In the genomic region with DNA sequence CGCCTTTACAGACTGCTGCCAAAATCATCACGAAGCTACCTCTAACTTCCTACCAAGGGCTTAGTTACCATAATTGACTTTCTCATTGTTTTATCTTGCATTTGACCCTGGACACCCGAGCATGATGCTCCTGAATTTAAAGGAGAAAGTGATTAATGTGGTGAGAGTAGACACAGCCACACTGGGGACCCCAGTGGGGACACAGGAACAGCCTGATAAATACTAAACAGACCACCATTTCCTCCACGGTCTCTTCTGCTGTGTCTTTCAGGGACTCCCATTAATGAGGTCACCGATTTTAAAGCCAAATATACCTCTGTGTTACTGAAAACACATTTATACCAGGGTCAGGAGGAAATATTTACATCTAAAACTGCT, we compare ENCODE assay signal across 17 mouse cellular contexts.
A peak's percentile ranks its signal among the peaks of the same experiment; 100 is the strongest.
DNase-seq lines count a peak whose midpoint lies in the region; ATAC-seq and TF ChIP-seq lines count a peak whose summit lies in the region.
"Had no signal": no experiment of that assay in that cellular context is flagged by ENCODE, and none has a peak within 500 bp of the region (broad histone marks: within the 10 kb centered on the region; RNA-seq: fewer than 3 reads in every experiment).

No protein-coding gene starts in this region.

- H3K4me2 ChIP-seq in embryonic facial prominence, embryonic 14.5 days (ENCODE audit: low read depth, low read length) = peak overlapping the region; percentile 43
- H3K4me2 ChIP-seq in hindbrain, embryonic 16.5 days (ENCODE audit: low read length) = peak overlapping the region; percentile 27
- no peak overlapping the region for H3K4me2 ChIP-seq in midbrain, embryonic 16.5 days (ENCODE audit: low read length)
- H3K4me2 ChIP-seq: liver, embryonic 13.5 days; lung, embryonic 15.5 days had no signal

- H3K9ac ChIP-seq in embryonic facial prominence, embryonic 14.5 days (ENCODE audit: low read depth, low read length) = no peak overlapping the region
- no peak overlapping the region for H3K9ac ChIP-seq in hindbrain, embryonic 16.5 days (ENCODE audit: low read depth, low read length)
- H3K9ac ChIP-seq in midbrain, embryonic 16.5 days (ENCODE audit: low read depth, low read length) = no peak overlapping the region
- H3K9ac ChIP-seq: forebrain, embryonic 13.5 days; liver, embryonic 13.5 days; lung, embryonic 15.5 days had no signal

- DNase-seq in heart, adult 11 months = peak; percentile 39
- DNase-seq in heart, postnatal 10 days = no peak
- no peak for DNase-seq in embryonic facial prominence, embryonic 14.5 days (ENCODE audit: low spot score)
- DNase-seq in kidney, postnatal 14 days = no peak
- no peak for DNase-seq in thymus, adult 2 months
- no peak for DNase-seq in layer of hippocampus, adult 9-10 months (ENCODE audit: low spot score)
- DNase-seq: adrenal gland, postnatal 10 days; cerebellum, adult 2 months; left cerebral cortex, postnatal 4 days; liver, embryonic 13.5 days; right cerebral cortex, adult 18-20 months had no signal

- WGBS in embryonic facial prominence, embryonic 14.5 days = 21% methylated on average over 5 of the region's 5 CpGs
- 33% methylated on average over 5 of the region's 5 CpGs for WGBS in hindbrain, embryonic 16.5 days
- 30% methylated on average over 5 of the region's 5 CpGs for WGBS in midbrain, embryonic 16.5 days
- WGBS in thymus, adult 2 months = 73% methylated on average over 5 of the region's 5 CpGs

- H3K4me3 ChIP-seq in embryonic facial prominence, embryonic 14.5 days (ENCODE audit: low read depth, low read length) = no peak overlapping the region
- no peak overlapping the region for H3K4me3 ChIP-seq in hindbrain, embryonic 16.5 days (ENCODE audit: low read length)
- H3K4me3 ChIP-seq in midbrain, embryonic 16.5 days (ENCODE audit: low read depth, low read length) = no peak overlapping the region
- no peak overlapping the region for H3K4me3 ChIP-seq in thymus, adult 2 months (ENCODE audit: control insufficient read depth, insufficient read depth, low read length)
- H3K4me3 ChIP-seq: forebrain, embryonic 13.5 days; liver, embryonic 13.5 days; lung, embryonic 15.5 days had no signal

- H3K27me3 ChIP-seq in embryonic facial prominence, embryonic 14.5 days (replicated peaks; ENCODE audit: control insufficient read depth, insufficient read depth, low read length) = no peaks in the 10 kb centered on the region
- no peaks in the 10 kb centered on the region for H3K27me3 ChIP-seq in hindbrain, embryonic 16.5 days (replicated peaks; ENCODE audit: control insufficient read depth, insufficient read depth, low read length)
- no peaks in the 10 kb centered on the region for H3K27me3 ChIP-seq in midbrain, embryonic 16.5 days (ENCODE audit: control insufficient read depth, insufficient read depth, low read depth, low read length)
- H3K27me3 ChIP-seq in thymus, adult 2 months (ENCODE audit: control insufficient read depth, insufficient read depth, low read length) = no peaks in the 10 kb centered on the region
- H3K27me3 ChIP-seq: CH12.LX; forebrain, embryonic 13.5 days; liver, embryonic 13.5 days; lung, embryonic 15.5 days had no signal

- no peaks in the 10 kb centered on the region for H3K9me3 ChIP-seq in embryonic facial prominence, embryonic 14.5 days (ENCODE audit: control insufficient read depth, low read length)
- no peaks in the 10 kb centered on the region for H3K9me3 ChIP-seq in hindbrain, embryonic 16.5 days (ENCODE audit: control insufficient read depth, low read length)
- H3K9me3 ChIP-seq in midbrain, embryonic 16.5 days (replicated peaks; ENCODE audit: control insufficient read depth, low read length, poor library complexity, severe bottlenecking) = no peaks in the 10 kb centered on the region
- H3K9me3 ChIP-seq: forebrain, embryonic 13.5 days; liver, embryonic 13.5 days; lung, embryonic 15.5 days had no signal

- intact Hi-C loops in heart, postnatal 10 days (cut with DNase I) = no loop called here

- no peaks in the 10 kb centered on the region for H3K36me3 ChIP-seq in embryonic facial prominence, embryonic 14.5 days (ENCODE audit: control insufficient read depth, insufficient read depth, low read length)
- H3K36me3 ChIP-seq in hindbrain, embryonic 16.5 days (ENCODE audit: control insufficient read depth, insufficient read depth, low read length) = no peaks in the 10 kb centered on the region
- no peaks in the 10 kb centered on the region for H3K36me3 ChIP-seq in midbrain, embryonic 16.5 days (ENCODE audit: control insufficient read depth, insufficient read depth, low read length)
- H3K36me3 ChIP-seq in thymus, adult 2 months (ENCODE audit: control insufficient read depth, insufficient read depth, low read length) = no peaks in the 10 kb centered on the region
- H3K36me3 ChIP-seq: liver, embryonic 13.5 days; lung, embryonic 15.5 days had no signal

- peaks cover 10% of the 10 kb centered on the region for H3K4me1 ChIP-seq in embryonic facial prominence, embryonic 14.5 days (ENCODE audit: control insufficient read depth, insufficient read depth, low read length)
- H3K4me1 ChIP-seq in hindbrain, embryonic 16.5 days (ENCODE audit: control insufficient read depth, insufficient read depth, low read depth, low read length) = peaks cover 9% of the 10 kb centered on the region
- H3K4me1 ChIP-seq in midbrain, embryonic 16.5 days (ENCODE audit: control insufficient read depth, insufficient read depth, low read length) = peaks cover 13% of the 10 kb centered on the region
- H3K4me1 ChIP-seq in thymus, adult 2 months (replicated peaks; ENCODE audit: control insufficient read depth, insufficient read depth, low read length) = peaks cover 18% of the 10 kb centered on the region
- H3K4me1 ChIP-seq: liver, embryonic 13.5 days; lung, embryonic 15.5 days had no signal

- no peak for TF ChIP-seq POLR2A in thymus, adult 2 months (IDR thresholded peaks at IDR 0.05; ENCODE audit: control insufficient read depth, extremely low read depth, insufficient read depth, low read length, poor library complexity)

- peak; percentile 30; the same call in 1 of the 2 replicates for ATAC-seq in embryonic facial prominence, embryonic 14.5 days (ENCODE audit: low read depth)
- ATAC-seq in hindbrain, embryonic 16.5 days = peak; percentile 55; the same call in 1 of the 2 replicates
- ATAC-seq in midbrain, embryonic 16.5 days = peak; percentile 77

- H3K27ac ChIP-seq in embryonic facial prominence, embryonic 14.5 days (replicated peaks; ENCODE audit: low read depth, low read length) = no peak overlapping the region
- H3K27ac ChIP-seq in hindbrain, embryonic 16.5 days (ENCODE audit: low read depth, low read length) = no peak overlapping the region
- peak overlapping the region; percentile 71 for H3K27ac ChIP-seq in midbrain, embryonic 16.5 days (ENCODE audit: low read length)
- H3K27ac ChIP-seq in thymus, adult 2 months (ENCODE audit: control insufficient read depth, insufficient read depth, low read length) = no peak overlapping the region
- H3K27ac ChIP-seq: liver, embryonic 13.5 days; lung, embryonic 15.5 days; macrophage had no signal

- TF ChIP-seq CTCF in thymus, adult 2 months (IDR thresholded peaks at IDR 0.05; ENCODE audit: borderline replicate concordance, control insufficient read depth, extremely low read depth, insufficient read depth, low read length, poor library complexity) = no peak
